15 mouse cellular contexts compared by ENCODE assay signal in genomic region chr4:128669229-128669628, GRCm38 (mm10). TPM values are rescaled to one million over a fixed set of nuclear protein-coding genes. Genes with fewer than 3 reads are reported as not detected.
"Had no signal": no experiment of that assay in that cellular context is flagged by ENCODE, and none has a peak within 500 bp of the region (broad histone marks: within the 10 kb centered on the region; RNA-seq: fewer than 3 reads in every experiment).

No protein-coding gene starts in this region.

- H3K27me3 ChIP-seq: neural tube, embryonic 15.5 days had no signal

- H3K4me2 ChIP-seq: neural tube, embryonic 15.5 days had no signal

- H3K9ac ChIP-seq: neural tube, embryonic 15.5 days had no signal

- H3K27ac ChIP-seq: kidney, postnatal 0 days; midbrain, embryonic 10.5 days; neural tube, embryonic 15.5 days had no signal

- DNase-seq: kidney, adult 11 months; kidney, adult 9 months; kidney, postnatal 36 days; left cerebral cortex, postnatal 4 days; lung, adult 2 months; lung, postnatal 36 days; midbrain, embryonic 14.5 days; right cerebral cortex, adult 18-20 months; right cerebral cortex, postnatal 25 days; thymus, postnatal 25 days had no signal

- ATAC-seq: lung, postnatal 0 days had no signal

- H3K36me3 ChIP-seq: midbrain, embryonic 10.5 days; neural tube, embryonic 15.5 days had no signal

- H3K9me3 ChIP-seq: midbrain, embryonic 10.5 days; neural tube, embryonic 15.5 days had no signal

- H3K4me3 ChIP-seq: midbrain, embryonic 10.5 days; myocyte; neural tube, embryonic 15.5 days had no signal

RNA-seq across cellular contexts. Expression of gene Tlr12, which starts 50.8 kb away (rescaled TPM):
- polyA plus RNA-seq: myocyte had no signal
